Mouse (Mus musculus) intestine, embryonic 16.5 days (tissue): ENCODE results near the gene Rad52. TPM values are rescaled to one million over a fixed set of nuclear protein-coding genes. Genes with fewer than 3 reads are reported as not detected.

ENCODE experiments used
- ATAC-seq: fragments of 200-750 bp; cut with Nextera tagmentation; 2 replicates; pipeline ENCODE4 v1.8.0; 2017; ENCODE audit warnings: moderate TSS enrichment, moderate library complexity
- H3K27ac ChIP-seq: fragments of 300-500 bp; sonication (generic); 2 replicates; pipeline ENCODE4 v1.5.1; 2014; ENCODE audit warnings: mild to moderate bottlenecking, low read length
- H3K27me3 ChIP-seq: fragments of 300-500 bp; sonication (generic); replicated peaks from 2 replicates; pipeline ENCODE4 v1.6.1; 2014; ENCODE audit warnings: low read length, control low read depth, mixed read lengths; ENCODE audit not compliant: control insufficient read depth, insufficient read depth
- H3K36me3 ChIP-seq: fragments of 300-500 bp; sonication (generic); 2 replicates; pipeline ENCODE4 v1.6.1; 2014; ENCODE audit warnings: low read length, control low read depth; ENCODE audit not compliant: control insufficient read depth, insufficient read depth
- H3K4me1 ChIP-seq: fragments of 300-500 bp; sonication (generic); 2 replicates; pipeline ENCODE4 v1.6.1; 2014; ENCODE audit warnings: low read length, control low read depth, mixed read lengths; ENCODE audit not compliant: control insufficient read depth, insufficient read depth
- H3K4me2 ChIP-seq: fragments of 300-500 bp; sonication (generic); 2 replicates; pipeline ENCODE4 v1.6.1; 2014; ENCODE audit warnings: low read depth, low read length, control low read depth
- H3K4me3 ChIP-seq: fragments of 300-500 bp; sonication (generic); 2 replicates; pipeline ENCODE4 v1.5.1; 2014; ENCODE audit warnings: mild to moderate bottlenecking, low read length
- H3K9ac ChIP-seq: fragments of 300-500 bp; sonication (generic); 2 replicates; pipeline ENCODE4 v1.6.1; 2014; ENCODE audit warnings: low read depth, low read length
- H3K9me3 ChIP-seq: fragments of 300-500 bp; sonication (generic); 2 replicates; pipeline ENCODE4 v1.6.1; 2016; ENCODE audit warnings: low read length, control low read depth; ENCODE audit not compliant: control insufficient read depth
- WGBS: fragments of 180-500 bp; shearing (Covaris S2); extraction: QIAGEN DNeasy Blood & Tissue Kit; methylation state at CpG from one replicate; pipeline ENCODE4 v1.1.7; 2014; 5-methylcytosine and 5-hydroxymethylcytosine counted together
- polyA plus RNA-seq: library from polyadenylated mRNA; unstranded; fragments of >200 nt; fragmentation: Nextera tagmentation; extraction: Ambion mirVana; gene quantifications from 2 replicates; pipeline ENCODE4 v1.2.1, GENCODE M21; 2015

Rad52 gene
- polyA plus RNA-seq, result 15.6 and 17.4 TPM in 2 replicates

GRCm38 (mm10) chr6:119902204-119903080 is at the start of gene Rad52:
Gene Rad52 (plus strand): TSS chr6:119902698.
- Histone ChIP-seq H3K4me1 (peaks cover 3% of the 10 kb centered on the region), H3K9me3 (no peaks in the 10 kb centered on the region), H3K36me3 (no peaks in the 10 kb centered on the region), H3K4me2 (peak within 1 kb of the TSS; percentile 79), H3K27me3 (no peaks in the 10 kb centered on the region), H3K9ac (peak within 1 kb of the TSS; percentile 94), H3K27ac (peak within 1 kb of the TSS; percentile 91), H3K4me3 (peak within 1 kb of the TSS; percentile 88)
- under 1% methylated on average over 67 of the region's 67 CpGs for WGBS
- ATAC-seq, result peak; percentile 92

GRCm38 (mm10) chr6:119854156-119854555 is 48.3 kb upstream of the Rad52 start:
- no peaks in the 10 kb centered on the region for H3K27me3 ChIP-seq
- no peaks in the 10 kb centered on the region for H3K36me3 ChIP-seq
- ATAC-seq, result no peak
- no peak overlapping the region for H3K9ac ChIP-seq
- WGBS, result 25% methylated on average over 2 of the region's 2 CpGs
- no peak overlapping the region for H3K4me3 ChIP-seq
- 0 out of 2 replicates have a peak, but pooled peaks cover 3% of the 10 kb centered on the region for H3K4me1 ChIP-seq
- H3K9me3 ChIP-seq, result no peaks in the 10 kb centered on the region
- H3K27ac ChIP-seq, result no peak overlapping the region
- no peak overlapping the region for H3K4me2 ChIP-seq

DNA sequence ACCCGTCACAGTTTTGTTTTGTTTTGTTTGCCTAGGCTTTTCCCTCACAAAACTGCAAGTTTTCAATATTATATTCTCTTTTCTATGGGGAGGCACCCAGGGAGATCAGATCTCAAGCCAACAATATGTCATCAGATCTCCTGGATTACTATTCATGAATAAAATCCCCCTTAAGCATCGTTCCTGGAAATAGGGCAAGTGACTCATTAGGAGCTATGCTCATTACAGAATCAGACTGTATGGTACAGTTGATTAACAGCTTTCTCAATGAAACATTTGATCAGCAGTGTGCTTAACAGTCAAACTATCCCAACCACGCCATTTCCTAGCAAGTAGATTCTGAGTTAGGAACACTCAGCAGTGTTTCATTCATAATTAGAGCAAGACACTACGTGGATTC is 47.0 kb upstream of the Rad52 start:
- Histone ChIP-seq H3K4me1 (0 out of 2 replicates have a peak, but pooled peaks cover 2% of the 10 kb centered on the region), H3K9ac (no peak overlapping the region), H3K27me3 (no peaks in the 10 kb centered on the region), H3K27ac (no peak overlapping the region), H3K36me3 (no peaks in the 10 kb centered on the region), H3K4me3 (no peak overlapping the region), H3K9me3 (no peaks in the 10 kb centered on the region), H3K4me2 (no peak overlapping the region)
- WGBS, result 89% methylated on average over 4 of the region's 4 CpGs
- no peak for ATAC-seq

- Histone ChIP-seq H3K4me3 (no peak overlapping the region), H3K27me3 (no peaks in the 10 kb centered on the region), H3K36me3 (no peaks in the 10 kb centered on the region), H3K9me3 (no peaks in the 10 kb centered on the region), H3K27ac (no peak overlapping the region), H3K4me2 (no peak overlapping the region), H3K4me1 (no peaks in the 10 kb centered on the region), H3K9ac (no peak overlapping the region)
- WGBS, result 77% methylated on average over 2 of the region's 2 CpGs
- ATAC-seq, result no peak
Observed at GRCm38 (mm10) chr6:119860236-119860635, 42.3 kb upstream of the Rad52 start.

GRCm38 (mm10) chr6:119861519-119861918 is 41.0 kb upstream of the Rad52 start:
- Histone ChIP-seq H3K36me3 (no peaks in the 10 kb centered on the region), H3K4me1 (no peaks in the 10 kb centered on the region), H3K27ac (no peak overlapping the region), H3K4me3 (no peak overlapping the region), H3K4me2 (no peak overlapping the region), H3K9ac (no peak overlapping the region), H3K9me3 (no peaks in the 10 kb centered on the region), H3K27me3 (no peaks in the 10 kb centered on the region)
- no peak for ATAC-seq
- WGBS, result 75% methylated on average over 8 of the region's 8 CpGs

GRCm38 (mm10) chr6:119864341-119865034 is 38.0 kb upstream of the Rad52 start:
- H3K9ac ChIP-seq, result no peak overlapping the region
- no peak overlapping the region for H3K4me2 ChIP-seq
- no peaks in the 10 kb centered on the region for H3K27me3 ChIP-seq
- H3K27ac ChIP-seq, result no peak overlapping the region
- H3K4me3 ChIP-seq, result no peak overlapping the region
- 86% methylated on average over 11 of the region's 11 CpGs for WGBS
- H3K9me3 ChIP-seq, result no peaks in the 10 kb centered on the region
- H3K4me1 ChIP-seq, result no peaks in the 10 kb centered on the region
- no peaks in the 10 kb centered on the region for H3K36me3 ChIP-seq
- ATAC-seq, result no peak

- no peaks in the 10 kb centered on the region for H3K27me3 ChIP-seq
- no peak for ATAC-seq
- no peak overlapping the region for H3K4me3 ChIP-seq
- no peak overlapping the region for H3K9ac ChIP-seq
- no peak overlapping the region for H3K4me2 ChIP-seq
- H3K9me3 ChIP-seq, result no peaks in the 10 kb centered on the region
- WGBS, result 60% methylated on average over 7 of the region's 7 CpGs
- no peaks in the 10 kb centered on the region for H3K36me3 ChIP-seq
- no peak overlapping the region for H3K27ac ChIP-seq
- no peaks in the 10 kb centered on the region for H3K4me1 ChIP-seq
Observed at GRCm38 (mm10) chr6:119883151-119883550, 19.3 kb upstream of the Rad52 start.

DNA sequence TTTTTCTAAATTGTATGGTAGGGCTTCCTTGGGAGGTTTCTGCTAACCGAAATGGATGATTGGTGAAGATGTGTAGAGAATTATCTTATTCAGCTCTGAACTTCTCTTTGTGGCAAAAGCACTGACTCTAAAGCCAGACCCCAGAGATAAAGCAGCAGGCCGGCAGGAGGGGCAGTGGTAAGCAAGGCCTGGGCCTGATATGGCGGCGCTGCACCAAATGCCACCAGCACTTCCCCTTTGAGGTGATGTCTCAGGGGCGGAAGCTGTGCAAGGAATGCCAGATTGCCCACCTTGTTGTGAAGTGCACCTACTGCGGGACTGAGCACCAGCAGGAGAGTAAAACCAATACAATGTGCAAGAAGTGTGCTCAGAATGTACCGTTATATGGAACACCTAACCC is 9.8 kb upstream of the Rad52 start:
- Histone ChIP-seq H3K4me1 (0 out of 2 replicates have a peak, but pooled peaks cover 2% of the 10 kb centered on the region), H3K9me3 (no peaks in the 10 kb centered on the region), H3K4me2 (no peak overlapping the region), H3K27me3 (no peaks in the 10 kb centered on the region), H3K4me3 (no peak overlapping the region), H3K36me3 (no peaks in the 10 kb centered on the region), H3K9ac (no peak overlapping the region), H3K27ac (no peak overlapping the region)
- 84% methylated on average over 7 of the region's 7 CpGs for WGBS
- ATAC-seq, result no peak

- H3K9ac ChIP-seq, result peak overlapping the region; percentile 94
- WGBS, result 15% methylated on average over 15 of the region's 15 CpGs
- peak overlapping the region; percentile 88 for H3K4me3 ChIP-seq
- no peaks in the 10 kb centered on the region for H3K27me3 ChIP-seq
- H3K27ac ChIP-seq, result peak overlapping the region; percentile 91
- no peak for ATAC-seq
- H3K4me2 ChIP-seq, result peak overlapping the region; percentile 79
- H3K9me3 ChIP-seq, result no peaks in the 10 kb centered on the region
- no peaks in the 10 kb centered on the region for H3K36me3 ChIP-seq
- peaks cover 3% of the 10 kb centered on the region for H3K4me1 ChIP-seq
Observed at GRCm38 (mm10) chr6:119903081-119903789, 737 bp downstream of the Rad52 start.
